ENCODE assay signal across 8 mouse cellular contexts in the genomic region with DNA sequence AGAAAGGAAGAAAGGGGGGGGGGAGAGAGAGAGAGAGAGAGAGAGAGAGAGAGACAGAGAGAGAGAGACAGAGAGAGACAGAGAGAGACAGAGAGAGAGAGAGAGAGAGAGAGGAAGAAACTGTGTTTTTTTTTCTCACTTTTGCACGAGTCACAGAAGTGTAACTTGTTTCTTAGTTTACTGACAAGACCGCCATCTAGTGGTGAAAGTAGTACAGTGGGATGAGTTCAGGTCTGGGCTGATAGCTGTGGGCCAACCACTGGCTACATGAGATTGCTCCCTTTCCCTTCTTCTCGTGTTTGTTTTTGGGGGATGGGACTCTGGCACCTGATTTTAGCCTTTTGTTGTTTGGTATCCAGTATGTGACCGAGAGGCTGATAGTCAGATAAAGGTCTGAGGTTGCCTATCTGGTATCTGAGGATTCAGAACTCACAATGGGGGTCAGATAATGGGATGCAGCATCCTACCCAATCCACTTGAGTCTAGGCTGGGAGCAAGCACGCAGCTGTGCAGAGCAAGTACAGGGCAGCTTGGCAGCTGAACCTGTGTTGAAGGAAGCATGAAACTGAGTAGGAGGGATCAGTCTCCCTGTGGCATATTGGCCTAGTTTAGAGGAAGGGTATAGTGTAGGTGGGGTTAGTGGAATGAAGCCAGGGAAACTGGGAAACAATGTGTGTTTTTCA. TPM values are rescaled to one million over a fixed set of nuclear protein-coding genes. Genes with fewer than 3 reads are reported as not detected.
A peak's percentile ranks its signal among the peaks of the same experiment; 100 is the strongest.
DNase-seq lines count a peak whose midpoint lies in the region; ATAC-seq and TF ChIP-seq lines count a peak whose summit lies in the region.

No protein-coding gene starts in this region.

- intact Hi-C loops in left cerebral cortex, postnatal 4 days (cut with DNase I), result loop anchor here (10.0 kb wide), 1 partner anchor 615 kb away; no protein-coding TSS in a partner anchor

- ATAC-seq in hindbrain, embryonic 12.5 days (ENCODE audit: low FRiP score), result peak; percentile 64
- no peak for ATAC-seq in midbrain, embryonic 14.5 days (ENCODE audit: low FRiP score, low TSS enrichment)

- no peaks in the 10 kb centered on the region for H3K4me1 ChIP-seq in hindbrain, embryonic 12.5 days
- H3K4me1 ChIP-seq in midbrain, embryonic 14.5 days (ENCODE audit: control insufficient read depth, insufficient read depth, low read length), result no peaks in the 10 kb centered on the region

- peak; percentile 42 to 51 for DNase-seq in layer of hippocampus, adult 2 months (ENCODE audit: low spot score in 2 of 2)
- DNase-seq in layer of hippocampus, adult 9-10 months (ENCODE audit: low spot score), result no peak
- DNase-seq in MEL-GATA-1-ER (ENCODE audit: extremely low read depth, low read depth), result peak; percentile 71
- peak; percentile 42 for DNase-seq in embryo, embryonic 9.5 days (ENCODE audit: extremely low spot score)
- DNase-seq in left cerebral cortex, postnatal 4 days, result peak; percentile 8
- DNase-seq in midbrain, embryonic 14.5 days, result peak; percentile 80
- DNase-seq in thymus, postnatal 14 days, result peak; percentile 69

- peaks cover 35% of the 10 kb centered on the region for H3K36me3 ChIP-seq in hindbrain, embryonic 12.5 days
- H3K36me3 ChIP-seq in midbrain, embryonic 14.5 days (ENCODE audit: control insufficient read depth, insufficient read depth, low read length), result peaks cover 27% of the 10 kb centered on the region

- WGBS in hindbrain, embryonic 12.5 days, result 31% methylated on average over 5 of the region's 5 CpGs
- WGBS in midbrain, embryonic 14.5 days, result 29% methylated on average over 5 of the region's 5 CpGs

- no peak overlapping the region for H3K4me3 ChIP-seq in layer of hippocampus, adult 2 months
- no peak overlapping the region for H3K4me3 ChIP-seq in hindbrain, embryonic 12.5 days
- no peak overlapping the region for H3K4me3 ChIP-seq in midbrain, embryonic 14.5 days (replicated peaks; ENCODE audit: low read depth, low read length)

- TF ChIP-seq CTCF in layer of hippocampus, adult 2 months (conservative IDR thresholded peaks at IDR 0.05), result peak; percentile 81

- no peaks in the 10 kb centered on the region for H3K9me3 ChIP-seq in hindbrain, embryonic 12.5 days (replicated peaks)
- no peaks in the 10 kb centered on the region for H3K9me3 ChIP-seq in midbrain, embryonic 14.5 days (ENCODE audit: control insufficient read depth, low read length)

- H3K4me2 ChIP-seq in hindbrain, embryonic 12.5 days (replicated peaks), result no peak overlapping the region
- H3K4me2 ChIP-seq in midbrain, embryonic 14.5 days (ENCODE audit: low read length), result no peak overlapping the region

- no peak overlapping the region for H3K27ac ChIP-seq in layer of hippocampus, adult 2 months
- H3K27ac ChIP-seq in hindbrain, embryonic 12.5 days, result no peak overlapping the region
- no peak overlapping the region for H3K27ac ChIP-seq in midbrain, embryonic 14.5 days (replicated peaks; ENCODE audit: low read depth, low read length)

- H3K9ac ChIP-seq in hindbrain, embryonic 12.5 days, result no peak overlapping the region
- no peak overlapping the region for H3K9ac ChIP-seq in midbrain, embryonic 14.5 days (replicated peaks; ENCODE audit: low read length)

- H3K27me3 ChIP-seq in hindbrain, embryonic 12.5 days, result no peaks in the 10 kb centered on the region
- H3K27me3 ChIP-seq in midbrain, embryonic 14.5 days (ENCODE audit: control insufficient read depth, insufficient read depth, low read length), result no peaks in the 10 kb centered on the region

RNA-seq across cellular contexts. Expression of a gene that starts 12.8 kb away (rescaled TPM):
- 10 to 100 TPM; 11.0 to 12.2 TPM for total RNA-seq in layer of hippocampus, adult 2 months (2021)
- 15.7 and 17.1 TPM in 2 replicates for polyA plus RNA-seq in hindbrain, embryonic 12.5 days (2016; fragmentation: Nextera tagmentation; extraction: Ambion mirVana)
- 10 to 100 TPM; 18.8 to 19.9 TPM for total RNA-seq in left cerebral cortex, postnatal 4 days (2021)
- 21.2 and 25.4 TPM in 2 replicates for polyA plus RNA-seq in midbrain, embryonic 14.5 days (2014; fragmentation: Nextera tagmentation; extraction: Ambion mirVana)

RNA-seq across cellular contexts. Expression of a gene that starts 44.3 kb away (rescaled TPM):
- 1 to 10 TPM; 5.7 to 7.4 TPM for total RNA-seq in layer of hippocampus, adult 2 months (2021)
- 2.7 and 3.3 TPM in 2 replicates for polyA plus RNA-seq in hindbrain, embryonic 12.5 days (2016; fragmentation: Nextera tagmentation; extraction: Ambion mirVana)
- 10 to 100 TPM in 1 of 2 experiments, 1 to 10 TPM in 1; 9.5 to 10.2 TPM for total RNA-seq in left cerebral cortex, postnatal 4 days (2021)
- 1.5 TPM in 2 replicates for polyA plus RNA-seq in midbrain, embryonic 14.5 days (2014; fragmentation: Nextera tagmentation; extraction: Ambion mirVana)
